Mouse (Mus musculus) MN1 (cell line): ENCODE measurements around the gene Grip2.

ENCODE experiments used
- DNase-seq: peaks from one replicate; pipeline ENCODE4 v3.0.0-alpha.2; 2016; ENCODE audit warnings: low spot score

Grip2 gene

GRCm38 (mm10) chr6:91729677-91730127 is 97.3 kb downstream of the Grip2 start:
- peak; percentile 94 for DNase-seq

GRCm38 (mm10) chr6:91728939-91729619 is 98.0 kb downstream of the Grip2 start:
- peak; percentile 45 for DNase-seq

DNA sequence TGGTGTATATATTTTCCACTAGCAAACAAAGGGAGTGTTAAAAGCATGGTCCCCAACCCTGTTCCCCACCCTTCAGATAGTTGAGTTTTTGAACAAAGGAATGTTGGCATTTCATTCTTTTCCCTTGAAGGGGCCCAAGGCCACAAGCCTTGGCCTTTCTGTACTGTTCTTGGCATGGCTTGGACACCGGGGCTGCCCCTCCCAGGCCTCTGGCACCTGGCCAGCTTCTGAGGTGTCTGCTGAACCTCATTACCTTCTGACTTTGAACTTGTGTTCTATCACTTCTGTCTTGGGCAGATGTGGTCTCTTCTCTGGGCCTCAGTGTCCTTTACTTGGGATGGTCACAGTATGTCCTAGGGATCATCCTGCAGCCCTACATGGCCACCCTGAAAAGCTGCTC is 99.7 kb downstream of the Grip2 start:
- no peak for DNase-seq

GRCm38 (mm10) chr6:91721215-91721701 is 105.8 kb downstream of the Grip2 start:
- no peak for DNase-seq

GRCm38 (mm10) chr6:91720588-91721214 is 106.3 kb downstream of the Grip2 start:
- no peak for DNase-seq

- peak; percentile 81 for DNase-seq
Measured at GRCm38 (mm10) chr6:91719865-91720533, 107.1 kb downstream of the Grip2 start.

GRCm38 (mm10) chr6:91719042-91719747 is 107.9 kb downstream of the Grip2 start:
- peak; percentile 85 for DNase-seq

- no peak for DNase-seq
Measured at GRCm38 (mm10) chr6:91718603-91719002, 108.4 kb downstream of the Grip2 start.

- no peak for DNase-seq
Measured at GRCm38 (mm10) chr6:91718067-91718466, 109.0 kb downstream of the Grip2 start.

- no peak for DNase-seq
Measured at GRCm38 (mm10) chr6:91715988-91716810, 110.9 kb downstream of the Grip2 start.

DNA sequence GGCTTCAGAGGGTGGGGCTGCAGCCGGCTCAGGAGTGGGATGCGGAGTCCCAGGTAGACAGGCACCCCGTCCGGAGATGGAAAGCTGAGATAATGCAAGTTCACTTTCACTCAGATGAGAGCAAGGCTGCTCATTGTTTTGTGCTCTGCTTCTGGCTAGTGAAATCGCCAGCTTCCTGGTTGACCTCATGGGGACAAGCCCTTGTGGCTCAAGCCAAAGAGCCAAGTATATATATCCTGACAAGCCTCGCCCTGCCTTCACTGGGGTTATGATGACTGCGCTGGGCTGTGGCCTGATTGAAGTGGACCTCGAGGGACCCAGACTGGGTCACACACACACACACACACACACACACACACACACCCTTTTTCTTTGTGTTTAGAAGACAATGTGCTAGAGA is 112.0 kb downstream of the Grip2 start:
- DNase-seq, result no peak

- no peak for DNase-seq
Measured at GRCm38 (mm10) chr6:91713370-91713896, 113.6 kb downstream of the Grip2 start.

GRCm38 (mm10) chr6:91712855-91713331 is 114.2 kb downstream of the Grip2 start:
- peak; percentile 77 for DNase-seq

DNA sequence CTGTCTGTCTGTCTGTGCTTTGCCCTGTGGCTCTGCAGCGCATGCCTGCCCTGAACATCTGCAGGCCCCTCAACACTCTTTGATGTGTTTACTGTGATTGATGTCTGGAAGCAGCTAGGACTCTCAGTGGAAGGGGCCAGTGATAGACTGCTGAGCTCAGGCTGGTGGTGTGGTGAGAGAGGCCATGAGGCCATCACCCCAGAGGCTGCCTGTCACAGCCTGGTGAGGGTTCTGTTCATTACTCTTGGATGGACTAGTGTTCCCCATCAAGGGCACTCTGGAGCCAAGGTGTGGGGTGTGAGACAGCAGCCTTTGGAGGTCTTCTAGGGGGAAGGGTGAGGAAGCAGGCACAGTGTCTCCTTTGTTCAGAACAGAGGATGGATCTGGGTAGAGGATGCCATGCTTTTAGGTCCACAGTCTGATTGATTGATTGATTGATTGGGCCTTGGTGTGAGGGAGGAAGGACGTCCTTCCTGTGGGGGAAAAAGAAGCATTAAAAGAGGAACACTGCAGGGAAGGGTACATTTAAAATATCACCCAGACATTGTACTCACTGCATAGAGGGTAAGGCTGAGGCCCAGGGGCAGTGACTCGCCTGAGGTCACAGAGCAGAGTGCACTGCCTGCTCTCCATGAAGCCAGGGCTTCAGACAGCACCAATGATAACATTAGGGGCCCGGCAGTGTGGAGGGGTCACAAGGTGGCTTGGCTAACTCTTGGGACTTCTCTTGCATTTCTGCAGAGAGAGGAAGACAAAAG is 114.8 kb downstream of the Grip2 start:
- no peak for DNase-seq
